Mouse (Mus musculus) pancreas, adult 10 weeks (tissue): ENCODE data around the gene Foxl2. TPM values are rescaled to one million over a fixed set of nuclear protein-coding genes. Genes with fewer than 3 reads are reported as not detected.

ENCODE experiments used
- polyA plus RNA-seq: library from polyadenylated mRNA; stranded (reverse); fragments of 350-450 nt; fragmentation: Illumina TruSeq; extraction: RNeasy Lipid Tissue Mini Kit (QIAGEN cat#74804); gene quantifications from one replicate; pipeline ENCODE4 v1.2.3, GENCODE M21; 2015; ENCODE audit warnings: low read depth, low replicate concordance; ENCODE audit not compliant: insufficient read depth

Gene Foxl2
- not detected for polyA plus RNA-seq

DNA sequence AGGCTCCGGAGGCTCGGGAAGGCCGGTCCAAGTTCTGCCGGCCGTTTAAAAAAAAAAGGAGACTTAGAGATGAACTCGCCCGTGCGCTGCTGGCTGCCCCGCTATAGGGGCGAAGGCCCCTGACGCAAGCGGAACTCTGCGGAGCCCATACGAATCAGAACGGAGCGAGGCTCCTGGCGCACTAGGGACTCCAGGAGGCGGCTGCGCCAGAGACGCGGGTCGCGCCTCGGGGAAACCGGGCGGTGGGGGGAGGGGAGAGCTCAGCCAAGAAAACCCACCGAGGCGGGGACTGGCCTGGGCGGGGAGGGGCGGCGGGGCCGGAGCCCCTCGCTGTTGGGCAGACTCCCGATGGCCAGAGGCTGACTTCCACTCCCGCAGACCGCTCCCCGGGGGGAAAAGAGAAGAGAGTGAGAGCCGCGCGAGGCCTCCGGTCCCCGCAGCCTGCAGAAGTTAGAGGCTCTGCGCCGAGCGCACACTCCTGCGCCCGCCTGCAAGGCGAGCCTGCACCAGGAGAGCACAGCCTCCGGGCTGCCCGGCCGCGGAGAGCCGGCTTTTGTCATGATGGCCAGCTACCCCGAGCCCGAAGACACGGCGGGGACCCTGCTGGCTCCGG lies at the start of gene Foxl2:
Foxl2 (plus strand) TSS at position 186 of the 613 bp plus-strand sequence.

DNA sequence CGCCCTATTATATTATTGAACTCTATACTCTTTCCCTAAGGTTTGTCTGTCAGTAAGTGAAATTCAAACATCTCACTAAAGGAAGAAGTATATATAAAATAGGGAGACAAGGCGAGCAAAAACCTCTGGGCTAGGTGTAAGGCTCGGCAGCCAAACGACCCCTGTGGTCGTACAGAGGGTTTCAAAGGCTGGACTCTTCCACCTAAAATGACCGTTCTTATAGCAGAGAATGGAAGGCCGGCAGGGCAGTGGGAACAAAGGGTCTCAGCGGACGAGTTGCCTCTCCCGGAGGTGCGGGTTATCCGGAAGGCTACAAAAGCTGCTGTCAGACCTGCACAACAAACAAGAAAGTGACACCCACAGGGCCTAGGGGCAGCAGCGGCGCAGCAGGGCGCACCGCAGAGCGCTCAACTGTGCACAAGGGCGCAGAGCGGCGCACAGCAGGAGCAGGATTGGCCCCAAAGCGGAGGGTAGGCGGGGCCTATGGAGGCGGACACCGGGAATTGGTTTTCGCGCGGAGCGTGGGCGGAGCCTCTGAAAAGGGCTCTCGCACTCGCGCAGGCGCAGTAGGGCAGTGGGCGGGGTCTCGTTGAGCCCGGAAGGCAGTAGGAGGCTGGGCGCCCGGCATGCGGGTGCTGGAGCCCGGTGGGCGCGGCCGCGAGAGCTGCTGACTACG lies 30.9 kb downstream of the Foxl2 start, which contains the start of gene Faim:
Faim (plus strand) TSS at position 574 of the 676 bp plus-strand sequence.

Other genes with a start within 250 kb of the Foxl2 start
- gene Prr23a1, start 112.8 kb upstream of the Foxl2 start, polyA plus RNA-seq: not detected
- not detected for gene Prr23a2, start 98.8 kb upstream of the Foxl2 start, polyA plus RNA-seq
- not detected for gene Prr23a3, start 90.5 kb upstream of the Foxl2 start, polyA plus RNA-seq
- gene 7420426K07Rik, start 52.2 kb upstream of the Foxl2 start, polyA plus RNA-seq: not detected
- 4.8 TPM for gene Faim, start 31.1 kb downstream of the Foxl2 start, polyA plus RNA-seq
- gene Gm1123, start 80.4 kb downstream of the Foxl2 start, polyA plus RNA-seq: not detected
- 2.2 TPM for gene Pik3cb, start 185.3 kb downstream of the Foxl2 start, polyA plus RNA-seq